Mouse (Mus musculus) embryonic facial prominence, embryonic 13.5 days (tissue): Measurements from ENCODE around the gene Tm4sf20. TPM values are rescaled to one million over a fixed set of nuclear protein-coding genes. Genes with fewer than 3 reads are reported as not detected.
A peak's percentile ranks its signal among the peaks of the same experiment; 100 is the strongest.

Source experiments
- ATAC-seq: fragments of 200-750 bp; cut with Nextera tagmentation; 2 replicates; pipeline ENCODE4 v1.8.0; 2017; ENCODE audit warnings: low read depth; ENCODE audit not compliant: insufficient number of reproducible peaks, insufficient read depth, low FRiP score, low TSS enrichment
- H3K27ac ChIP-seq: fragments of 300-500 bp; sonication (generic); 2 replicates; pipeline ENCODE4 v1.5.1; 2015; ENCODE audit warnings: moderate library complexity, mild to moderate bottlenecking, inconsistent platforms
- H3K27me3 ChIP-seq: fragments of 300-500 bp; sonication (generic); 2 replicates; pipeline ENCODE4 v1.6.1; 2015; ENCODE audit warnings: mild to moderate bottlenecking, inconsistent platforms
- H3K36me3 ChIP-seq: fragments of 300-500 bp; sonication (generic); 2 replicates; pipeline ENCODE4 v1.6.1; 2015; ENCODE audit warnings: mild to moderate bottlenecking, inconsistent platforms
- H3K4me1 ChIP-seq: fragments of 300-500 bp; sonication (generic); 2 replicates; pipeline ENCODE4 v1.6.1; 2015; ENCODE audit warnings: inconsistent platforms
- H3K4me2 ChIP-seq: fragments of 300-500 bp; sonication (generic); 2 replicates; pipeline ENCODE4 v1.6.1; 2015; ENCODE audit warnings: moderate library complexity, mild to moderate bottlenecking, inconsistent platforms
- H3K4me3 ChIP-seq: fragments of 300-500 bp; sonication (generic); 2 replicates; pipeline ENCODE4 v1.5.1; 2015; ENCODE audit warnings: mild to moderate bottlenecking, inconsistent platforms
- H3K9ac ChIP-seq: fragments of 300-500 bp; sonication (generic); 2 replicates; pipeline ENCODE4 v1.6.1; 2015; ENCODE audit warnings: mild to moderate bottlenecking, inconsistent platforms
- H3K9me3 ChIP-seq: fragments of 300-500 bp; sonication (generic); 2 replicates; pipeline ENCODE4 v1.6.1; 2016; ENCODE audit warnings: inconsistent platforms
- WGBS: fragments of 180-500 bp; shearing (Covaris S2); methylation state at CpG from one replicate; pipeline ENCODE4 v1.1.7; 2015; ENCODE audit warnings: mixed read lengths; 5-methylcytosine and 5-hydroxymethylcytosine counted together
- polyA plus RNA-seq: library from polyadenylated mRNA; unstranded; fragments of >200 nt; fragmentation: Nextera tagmentation; extraction: Ambion mirVana; gene quantifications from 2 replicates; pipeline ENCODE4 v1.2.1, GENCODE M21; 2015

Tm4sf20 gene
- polyA plus RNA-seq, 1 experiment from 2014 or later = 0.14 TPM

GRCm38 (mm10) chr1:82738066-82738465 is 30.2 kb downstream of the Tm4sf20 start:
- Histone ChIP-seq H3K4me1 (no peaks in the 10 kb centered on the region), H3K27me3 (no peaks in the 10 kb centered on the region), H3K9me3 (no peaks in the 10 kb centered on the region), H3K36me3 (peaks cover 66% of the 10 kb centered on the region), H3K4me2 (no peak overlapping the region), H3K27ac (no peak overlapping the region), H3K4me3 (no peak overlapping the region), H3K9ac (no peak overlapping the region)
- ATAC-seq = no peak
- 97% methylated on average over 1 of the region's 1 CpGs for WGBS

- Histone ChIP-seq H3K4me1 (no peaks in the 10 kb centered on the region), H3K36me3 (peaks cover 85% of the 10 kb centered on the region), H3K9ac (no peak overlapping the region), H3K9me3 (no peaks in the 10 kb centered on the region), H3K4me3 (no peak overlapping the region), H3K27ac (no peak overlapping the region), H3K27me3 (no peaks in the 10 kb centered on the region), H3K4me2 (no peak overlapping the region)
- 98% methylated on average over 1 of the region's 1 CpGs for WGBS
- ATAC-seq = no peak
Observed at GRCm38 (mm10) chr1:82733357-82733756, 34.9 kb downstream of the Tm4sf20 start.

- no peak overlapping the region for H3K4me3 ChIP-seq
- H3K9ac ChIP-seq = no peak overlapping the region
- H3K27me3 ChIP-seq = peaks cover 10% of the 10 kb centered on the region
- no peak for ATAC-seq
- no peak overlapping the region; the same call in 1 of the 2 replicates for H3K4me2 ChIP-seq
- H3K4me1 ChIP-seq = peaks cover 9% of the 10 kb centered on the region
- no peaks in the 10 kb centered on the region for H3K9me3 ChIP-seq
- 93% methylated on average over 5 of the region's 5 CpGs for WGBS
- peaks cover 40% of the 10 kb centered on the region for H3K36me3 ChIP-seq
- no peak overlapping the region for H3K27ac ChIP-seq
Observed at GRCm38 (mm10) chr1:82726482-82726881, 41.8 kb downstream of the Tm4sf20 start.

GRCm38 (mm10) chr1:82725875-82726185 is 42.4 kb downstream of the Tm4sf20 start:
- WGBS = 47% methylated on average over 4 of the region's 4 CpGs
- Histone ChIP-seq H3K4me3 (peak overlapping the region; percentile 92), H3K9me3 (no peaks in the 10 kb centered on the region)

GRCm38 (mm10) chr1:82725026-82725874 is 43.0 kb downstream of the Tm4sf20 start:
- Histone ChIP-seq H3K4me3 (peak overlapping the region; percentile 92), H3K9me3 (no peaks in the 10 kb centered on the region), H3K36me3 (peaks cover 27% of the 10 kb centered on the region), H3K4me1 (peaks cover 9% of the 10 kb centered on the region), H3K4me2 (peak overlapping the region; percentile 90), H3K9ac (peak overlapping the region; percentile 98), H3K27me3 (peaks cover 21% of the 10 kb centered on the region), H3K27ac (peak overlapping the region; percentile 77)
- WGBS = 1% methylated on average over 37 of the region's 37 CpGs
- peak; percentile 94 for ATAC-seq

More at GRCm38 (mm10) chr1:82725875-82726185, 42.4 kb downstream of the Tm4sf20 start:
- Histone ChIP-seq H3K4me2 (peak overlapping the region; percentile 90), H3K9ac (peak overlapping the region; percentile 98), H3K27me3 (peaks cover 16% of the 10 kb centered on the region), H3K27ac (no peak overlapping the region), H3K36me3 (peaks cover 33% of the 10 kb centered on the region), H3K4me1 (peaks cover 9% of the 10 kb centered on the region)
- no peak for ATAC-seq

GRCm38 (mm10) chr1:82724339-82725025 is 43.8 kb downstream of the Tm4sf20 start, which contains the start of gene Mff:
Gene Mff, plus strand, starts transcription at chr1:82724890.
- Histone ChIP-seq H3K9ac (peak within 1 kb of the TSS; percentile 98), H3K27me3 (peaks cover 21% of the 10 kb centered on the region), H3K36me3 (peaks cover 20% of the 10 kb centered on the region), H3K4me1 (peaks cover 9% of the 10 kb centered on the region), H3K4me2 (peak within 1 kb of the TSS; percentile 90), H3K9me3 (no peaks in the 10 kb centered on the region), H3K27ac (peak within 1 kb of the TSS; percentile 77), H3K4me3 (peak within 1 kb of the TSS; percentile 92)
- peak; percentile 98 for ATAC-seq
- WGBS = 10% methylated on average over 38 of the region's 38 CpGs

GRCm38 (mm10) chr1:82717816-82718512 is 50.3 kb downstream of the Tm4sf20 start:
- WGBS = 75% methylated on average over 9 of the region's 9 CpGs
- Histone ChIP-seq H3K4me1 (no peaks in the 10 kb centered on the region), H3K9me3 (no peaks in the 10 kb centered on the region), H3K27ac (no peak overlapping the region), H3K9ac (no peak overlapping the region), H3K4me3 (no peak overlapping the region), H3K36me3 (no peaks in the 10 kb centered on the region), H3K27me3 (peaks cover 25% of the 10 kb centered on the region), H3K4me2 (no peak overlapping the region)
- ATAC-seq = no peak

Other genes with a start within 250 kb of the Tm4sf20 start
- gene Col4a4, start 181.6 kb downstream of the Tm4sf20 start, polyA plus RNA-seq = 0.08 and 0.10 TPM in 2 replicates
- 0.03 and 0.06 TPM in 2 replicates for gene Col4a3, start 181.5 kb downstream of the Tm4sf20 start, polyA plus RNA-seq
- gene Mff, start 43.6 kb downstream of the Tm4sf20 start, polyA plus RNA-seq = 219 and 227 TPM in 2 replicates
- not detected in 2 replicates for gene Gm47791, start 2.8 kb upstream of the Tm4sf20 start, polyA plus RNA-seq
- 22.9 and 28.1 TPM in 2 replicates for gene Agfg1, start 71.0 kb upstream of the Tm4sf20 start, polyA plus RNA-seq
- 0.35 TPM in 1 of 2 replicates, not detected in the other for gene A030005L19Rik, start 144.9 kb upstream of the Tm4sf20 start, polyA plus RNA-seq
- not detected in 2 replicates for gene A030014E15Rik, start 156.5 kb upstream of the Tm4sf20 start, polyA plus RNA-seq
- gene Gm6217, start 162.9 kb upstream of the Tm4sf20 start, polyA plus RNA-seq = not detected in 2 replicates
- not detected in 2 replicates for gene A030003K21Rik, start 174.9 kb upstream of the Tm4sf20 start, polyA plus RNA-seq
- gene Gm7544, start 187.6 kb upstream of the Tm4sf20 start, polyA plus RNA-seq = not detected in 2 replicates
- gene Gm47955, start 191.8 kb upstream of the Tm4sf20 start, polyA plus RNA-seq = not detected in 2 replicates
- gene Gm47959, start 232.1 kb upstream of the Tm4sf20 start, polyA plus RNA-seq = not detected in 2 replicates